9 mouse cellular contexts compared by ENCODE assay signal in the genomic region with DNA sequence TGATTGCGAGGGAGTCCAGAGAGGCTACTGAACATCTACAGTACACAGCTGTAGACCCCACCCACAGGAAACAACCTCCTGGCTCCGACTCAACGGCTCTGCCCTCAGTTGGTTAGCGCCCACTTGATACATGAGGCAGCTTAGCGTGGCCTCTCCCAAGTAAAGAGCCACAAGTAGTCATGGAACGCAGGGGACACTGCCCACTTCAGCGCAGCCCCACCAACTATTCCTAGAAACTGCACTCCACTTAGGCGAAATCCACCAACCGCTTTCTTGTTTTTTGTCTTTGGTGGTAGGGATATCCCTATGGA. TPM values are rescaled to one million over a fixed set of nuclear protein-coding genes. Genes with fewer than 3 reads are reported as not detected.
DNase-seq lines count a peak whose midpoint lies in the region; ATAC-seq lines count a peak whose summit lies in the region.
"Had no signal": no experiment of that assay in that cellular context is flagged by ENCODE, and none has a peak within 500 bp of the region (broad histone marks: within the 10 kb centered on the region; RNA-seq: fewer than 3 reads in every experiment).

No protein-coding gene starts in this region.

- ATAC-seq in forebrain, embryonic 16.5 days = no peak
- ATAC-seq in kidney, embryonic 15.5 days (replicated peaks; ENCODE audit: low FRiP score) = no peak
- no peak for ATAC-seq in stomach, embryonic 14.5 days (ENCODE audit: insufficient number of reproducible peaks, insufficient read depth, low FRiP score, low read depth)

- H3K27me3 ChIP-seq in forebrain, embryonic 16.5 days (replicated peaks; ENCODE audit: control insufficient read depth, insufficient read depth, low read length) = no peaks in the 10 kb centered on the region
- H3K27me3 ChIP-seq in kidney, embryonic 15.5 days = no peaks in the 10 kb centered on the region
- no peaks in the 10 kb centered on the region for H3K27me3 ChIP-seq in stomach, embryonic 14.5 days (ENCODE audit: control insufficient read depth, insufficient read depth, low read length)

- 0 out of 2 replicates have a peak, but pooled peaks cover 2% of the 10 kb centered on the region for H3K36me3 ChIP-seq in forebrain, embryonic 16.5 days (ENCODE audit: control insufficient read depth, insufficient read depth)
- H3K36me3 ChIP-seq in kidney, embryonic 15.5 days = peaks cover 26% of the 10 kb centered on the region
- H3K36me3 ChIP-seq in stomach, embryonic 14.5 days (ENCODE audit: control insufficient read depth, insufficient read depth, low read length) = no peaks in the 10 kb centered on the region; the same call in 1 of the 2 replicates

- WGBS in forebrain, embryonic 16.5 days = 35% methylated on average over 9 of the region's 9 CpGs
- 21% methylated on average over 9 of the region's 9 CpGs for WGBS in kidney, embryonic 15.5 days
- 19% methylated on average over 9 of the region's 9 CpGs for WGBS in stomach, embryonic 14.5 days

- peak; percentile 55 for DNase-seq in kidney, adult 18-20 months
- no peak for DNase-seq in kidney, adult 11 months
- DNase-seq in lung, postnatal 14 days = peak; percentile 65
- DNase-seq in layer of hippocampus, postnatal 14 days (ENCODE audit: low spot score in 2 of 2) = no peak
- no peak for DNase-seq in urinary bladder, postnatal 14 days (ENCODE audit: low spot score)

- peak overlapping the region; percentile 80 for H3K4me3 ChIP-seq in forebrain, embryonic 16.5 days (replicated peaks; ENCODE audit: low read length)
- peak overlapping the region; percentile 76 for H3K4me3 ChIP-seq in kidney, embryonic 15.5 days (replicated peaks)
- peak overlapping the region; percentile 60 for H3K4me3 ChIP-seq in stomach, embryonic 14.5 days (ENCODE audit: low read depth, low read length)

- no peak overlapping the region for H3K27ac ChIP-seq in forebrain, embryonic 16.5 days (ENCODE audit: low read length)
- peak overlapping the region; percentile 73 for H3K27ac ChIP-seq in kidney, embryonic 15.5 days
- H3K27ac ChIP-seq in stomach, embryonic 14.5 days (ENCODE audit: low read length) = peak overlapping the region; percentile 55; the same call in 1 of the 2 replicates

- H3K4me1 ChIP-seq in forebrain, embryonic 16.5 days (replicated peaks; ENCODE audit: control insufficient read depth, insufficient read depth, low read length) = peaks cover 20% of the 10 kb centered on the region
- peaks cover 38% of the 10 kb centered on the region for H3K4me1 ChIP-seq in kidney, embryonic 15.5 days
- peaks cover 18% of the 10 kb centered on the region for H3K4me1 ChIP-seq in stomach, embryonic 14.5 days (ENCODE audit: control insufficient read depth, insufficient read depth, low read length)

- H3K9ac ChIP-seq in forebrain, embryonic 16.5 days (replicated peaks; ENCODE audit: low read depth, low read length) = peak overlapping the region; percentile 88; the same call in 1 of the 2 replicates
- peak overlapping the region; percentile 80 for H3K9ac ChIP-seq in kidney, embryonic 15.5 days
- no peak overlapping the region for H3K9ac ChIP-seq in stomach, embryonic 14.5 days (replicated peaks; ENCODE audit: low read depth, low read length)

- peak overlapping the region; percentile 97 for H3K4me2 ChIP-seq in forebrain, embryonic 16.5 days (ENCODE audit: low read length)
- H3K4me2 ChIP-seq in kidney, embryonic 15.5 days = peak overlapping the region; percentile 91
- H3K4me2 ChIP-seq in stomach, embryonic 14.5 days (replicated peaks; ENCODE audit: low read depth, low read length) = peak overlapping the region; percentile 91

- H3K9me3 ChIP-seq in forebrain, embryonic 16.5 days (ENCODE audit: control insufficient read depth, low read length) = no peaks in the 10 kb centered on the region
- no peaks in the 10 kb centered on the region for H3K9me3 ChIP-seq in kidney, embryonic 15.5 days (replicated peaks)
- H3K9me3 ChIP-seq in stomach, embryonic 14.5 days (ENCODE audit: control insufficient read depth, low read depth, low read length) = no peaks in the 10 kb centered on the region

RNA-seq across cellular contexts. Expression of a gene that starts 0.9 kb away (rescaled TPM):
- polyA plus RNA-seq in forebrain, embryonic 16.5 days (2015; fragmentation: Nextera tagmentation; extraction: Ambion mirVana) = 15.4 and 18.3 TPM in 2 replicates
- 32.9 and 36.0 TPM in 2 replicates for polyA plus RNA-seq in kidney, embryonic 15.5 days (2015; fragmentation: Nextera tagmentation; extraction: Ambion mirVana)
- 24.0 and 26.5 TPM in 2 replicates for polyA plus RNA-seq in stomach, embryonic 14.5 days (2014; fragmentation: Nextera tagmentation; extraction: Ambion mirVana)
- 10 to 100 TPM; 44.1 to 45.2 TPM for total RNA-seq in layer of hippocampus, postnatal 14 days (2021)

RNA-seq across cellular contexts. Expression of a gene that starts 1.2 kb away (rescaled TPM):
- 0.98 and 1.0 TPM in 2 replicates for polyA plus RNA-seq in forebrain, embryonic 16.5 days (2015; fragmentation: Nextera tagmentation; extraction: Ambion mirVana)
- polyA plus RNA-seq in kidney, embryonic 15.5 days (2015; fragmentation: Nextera tagmentation; extraction: Ambion mirVana) = 0.82 and 0.90 TPM in 2 replicates
- 0.54 and 0.78 TPM in 2 replicates for polyA plus RNA-seq in stomach, embryonic 14.5 days (2014; fragmentation: Nextera tagmentation; extraction: Ambion mirVana)
- total RNA-seq in layer of hippocampus, postnatal 14 days (2021) = 1 to 10 TPM in 1 of 2 experiments, under 1 TPM in 1; 0.52 to 2.4 TPM

RNA-seq across cellular contexts. Expression of a gene that starts 24.8 kb away (rescaled TPM):
- polyA plus RNA-seq in forebrain, embryonic 16.5 days (2015; fragmentation: Nextera tagmentation; extraction: Ambion mirVana) = 21.2 and 26.9 TPM in 2 replicates
- polyA plus RNA-seq in kidney, embryonic 15.5 days (2015; fragmentation: Nextera tagmentation; extraction: Ambion mirVana) = 15.3 and 16.1 TPM in 2 replicates
- polyA plus RNA-seq in stomach, embryonic 14.5 days (2014; fragmentation: Nextera tagmentation; extraction: Ambion mirVana) = 8.4 and 9.0 TPM in 2 replicates
- 10 to 100 TPM; 24.8 to 26.8 TPM for total RNA-seq in layer of hippocampus, postnatal 14 days (2021)

RNA-seq across cellular contexts. Expression of a gene that starts 25.0 kb away (rescaled TPM):
- polyA plus RNA-seq in forebrain, embryonic 16.5 days (2015; fragmentation: Nextera tagmentation; extraction: Ambion mirVana) = 49.2 and 49.3 TPM in 2 replicates
- polyA plus RNA-seq in kidney, embryonic 15.5 days (2015; fragmentation: Nextera tagmentation; extraction: Ambion mirVana) = 47.2 and 52.2 TPM in 2 replicates
- polyA plus RNA-seq in stomach, embryonic 14.5 days (2014; fragmentation: Nextera tagmentation; extraction: Ambion mirVana) = 27.1 and 30.7 TPM in 2 replicates
- total RNA-seq in layer of hippocampus, postnatal 14 days (2021) = 10 to 100 TPM; 41.7 to 44.4 TPM

RNA-seq across cellular contexts. Expression of a gene that starts 46.5 kb away (rescaled TPM):
- 0.39 and 0.46 TPM in 2 replicates for polyA plus RNA-seq in forebrain, embryonic 16.5 days (2015; fragmentation: Nextera tagmentation; extraction: Ambion mirVana)
- polyA plus RNA-seq in kidney, embryonic 15.5 days (2015; fragmentation: Nextera tagmentation; extraction: Ambion mirVana) = not detected in 2 replicates
- not detected in 2 replicates for polyA plus RNA-seq in stomach, embryonic 14.5 days (2014; fragmentation: Nextera tagmentation; extraction: Ambion mirVana)
- total RNA-seq in layer of hippocampus, postnatal 14 days (2021) = 1 to 10 TPM in 1 of 2 experiments, not detected in 1; 1.8 TPM
- total RNA-seq: neutrophil, adult 5-6 weeks had no signal

Comparison
In these comparisons a context has a peak if more than half of its experiments do, and no peak if none do; other contexts are left out.
1. DNase-seq: peak in kidney, adult 18-20 months (single experiment) and lung, postnatal 14 days (single experiment); none in kidney, adult 11 months (single experiment), layer of hippocampus, postnatal 14 days (0 of 2) and urinary bladder, postnatal 14 days (single experiment).
2. Peak in every context shown above with its lines, with median percentiles within 50 percentile points of each other: H3K4me2 ChIP-seq and H3K4me3 ChIP-seq.